Mouse (Mus musculus) heart, embryonic 13.5 days (tissue): ENCODE data around the gene Snrnp25. TPM values are rescaled to one million over a fixed set of nuclear protein-coding genes. Genes with fewer than 3 reads are reported as not detected.

Source experiments
- ATAC-seq: fragments of 200-750 bp; cut with Nextera tagmentation; 2 replicates; pipeline ENCODE4 v1.8.0; 2017; ENCODE audit warnings: moderate TSS enrichment; ENCODE audit not compliant: insufficient number of reproducible peaks, low FRiP score, low TSS enrichment; ENCODE audit errors: extremely low read depth
- H3K27ac ChIP-seq: fragments of 300-500 bp; sonication (generic); replicated peaks from 2 replicates; pipeline ENCODE4 v1.5.1; 2015; ENCODE audit warnings: moderate library complexity, mild to moderate bottlenecking, inconsistent platforms
- H3K27me3 ChIP-seq: fragments of 300-500 bp; sonication (generic); replicated peaks from 2 replicates; pipeline ENCODE4 v1.6.1; 2015; ENCODE audit warnings: mild to moderate bottlenecking, inconsistent platforms
- H3K36me3 ChIP-seq: fragments of 300-500 bp; sonication (generic); 2 replicates; pipeline ENCODE4 v1.6.1; 2015; ENCODE audit warnings: mild to moderate bottlenecking, inconsistent platforms
- H3K4me1 ChIP-seq: fragments of 300-500 bp; sonication (generic); 2 replicates; pipeline ENCODE4 v1.6.1; 2015; ENCODE audit warnings: inconsistent platforms
- H3K4me2 ChIP-seq: fragments of 300-500 bp; sonication (generic); 2 replicates; pipeline ENCODE4 v1.6.1; 2015; ENCODE audit warnings: inconsistent platforms, mild to moderate bottlenecking, moderate library complexity
- H3K4me3 ChIP-seq: fragments of 300-500 bp; sonication (generic); 2 replicates; pipeline ENCODE4 v1.5.1; 2015; ENCODE audit warnings: moderate library complexity, mild to moderate bottlenecking, inconsistent platforms
- H3K9ac ChIP-seq: fragments of 300-500 bp; sonication (generic); 2 replicates; pipeline ENCODE4 v1.6.1; 2015; ENCODE audit warnings: inconsistent platforms, mild to moderate bottlenecking, moderate library complexity
- H3K9me3 ChIP-seq: fragments of 300-500 bp; sonication (generic); 2 replicates; pipeline ENCODE4 v1.6.1; 2016; ENCODE audit warnings: inconsistent platforms
- WGBS: fragments of 180-500 bp; shearing (Covaris S2); methylation state at CpG from one replicate; pipeline ENCODE4 v1.1.7; 2015; ENCODE audit warnings: mixed read lengths; 5-methylcytosine and 5-hydroxymethylcytosine counted together
- polyA plus RNA-seq: library from polyadenylated mRNA; unstranded; fragments of >200 nt; fragmentation: Nextera tagmentation; extraction: Ambion mirVana; gene quantifications from 2 replicates; pipeline ENCODE4 v1.2.1, GENCODE M21; 2015

The Snrnp25 gene
- polyA plus RNA-seq, 1 experiment from 2014 or later, result 46.7 TPM

GRCm38 (mm10) chr11:32218501-32219050 lies 13.4 kb downstream of the Snrnp25 start:
- Histone ChIP-seq H3K4me3 (no peak overlapping the region), H3K27ac (0 out of 2 replicates have a peak overlapping the region, but pooled peaks have one; percentile 12), H3K9ac (peak overlapping the region; percentile 56), H3K36me3 (peaks cover 31% of the 10 kb centered on the region), H3K4me2 (peak overlapping the region; percentile 82), H3K9me3 (no peaks in the 10 kb centered on the region), H3K4me1 (peaks cover 57% of the 10 kb centered on the region), H3K27me3 (no peaks in the 10 kb centered on the region)
- no peak for ATAC-seq
- 63% methylated on average over 6 of the region's 6 CpGs for WGBS

- Histone ChIP-seq H3K9ac (peak overlapping the region; percentile 95), H3K9me3 (no peaks in the 10 kb centered on the region), H3K36me3 (peaks cover 24% of the 10 kb centered on the region), H3K27me3 (no peaks in the 10 kb centered on the region), H3K4me1 (peaks cover 64% of the 10 kb centered on the region), H3K4me2 (peak overlapping the region; percentile 82), H3K4me3 (peak overlapping the region; percentile 94), H3K27ac (no peak overlapping the region)
- 86% methylated on average over 10 of the region's 10 CpGs for WGBS
- ATAC-seq, result no peak
Observed at GRCm38 (mm10) chr11:32219287-32219686, 14.1 kb downstream of the Snrnp25 start.

- H3K4me1 ChIP-seq, result peaks cover 78% of the 10 kb centered on the region
- no peaks in the 10 kb centered on the region for H3K9me3 ChIP-seq
- H3K4me3 ChIP-seq, result peak overlapping the region; percentile 94
- no peak for ATAC-seq
- H3K4me2 ChIP-seq, result peak overlapping the region; percentile 82
- 30% methylated on average over 10 of the region's 10 CpGs for WGBS
- H3K9ac ChIP-seq, result peak overlapping the region; percentile 95
- H3K27ac ChIP-seq, result peak overlapping the region; percentile 91
- H3K36me3 ChIP-seq, result peaks cover 9% of the 10 kb centered on the region
- H3K27me3 ChIP-seq, result no peaks in the 10 kb centered on the region
Observed at GRCm38 (mm10) chr11:32220607-32221224, 15.5 kb downstream of the Snrnp25 start.

- no peaks in the 10 kb centered on the region for H3K9me3 ChIP-seq
- H3K4me1 ChIP-seq, result peaks cover 84% of the 10 kb centered on the region
- peak overlapping the region; percentile 95 for H3K9ac ChIP-seq
- H3K4me3 ChIP-seq, result peak overlapping the region; percentile 94
- WGBS, result 1% methylated on average over 46 of the region's 46 CpGs
- peak; percentile 28 for ATAC-seq
- no peaks in the 10 kb centered on the region for H3K27me3 ChIP-seq
- H3K36me3 ChIP-seq, result 0 out of 2 replicates have a peak, but pooled peaks cover 5% of the 10 kb centered on the region
- H3K27ac ChIP-seq, result peak overlapping the region; percentile 91
- peak overlapping the region; percentile 82 for H3K4me2 ChIP-seq
Observed at GRCm38 (mm10) chr11:32221225-32221950, 16.2 kb downstream of the Snrnp25 start.

DNA sequence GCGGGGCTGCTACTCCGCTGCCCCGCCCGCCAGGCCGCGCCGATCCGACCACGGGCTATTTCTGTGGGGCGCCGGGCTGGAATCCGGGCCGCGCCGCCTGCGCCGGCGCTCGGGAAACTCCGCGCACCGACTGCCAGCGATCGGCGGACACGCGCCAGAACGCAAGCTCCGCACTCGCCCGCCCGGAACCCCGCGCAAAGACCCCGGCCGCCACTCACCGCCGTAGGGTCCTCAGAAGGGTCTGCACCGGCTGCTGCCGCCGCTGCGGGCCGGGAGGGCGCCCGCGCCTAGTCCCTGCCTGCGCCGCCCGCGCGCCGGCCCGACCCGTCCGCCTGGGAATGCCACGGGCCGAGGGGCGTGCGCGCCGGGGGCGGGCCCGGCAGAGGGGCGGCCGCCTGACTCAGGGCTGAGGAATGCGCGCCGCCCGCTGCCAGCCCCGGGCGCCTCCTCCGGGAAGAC lies 16.8 kb downstream of the Snrnp25 start, which contains the start of gene Rhbdf1:
TSS of gene Rhbdf1 (minus strand) at position 350 of the 459 bp plus-strand sequence.
- H3K9ac ChIP-seq, result peak within 1 kb of the TSS; percentile 95
- 0 out of 2 replicates have a peak, but pooled peaks cover 5% of the 10 kb centered on the region for H3K36me3 ChIP-seq
- no peaks in the 10 kb centered on the region for H3K27me3 ChIP-seq
- WGBS, result 1% methylated on average over 41 of the region's 72 CpGs
- ATAC-seq, result no peak
- H3K9me3 ChIP-seq, result no peaks in the 10 kb centered on the region
- H3K4me3 ChIP-seq, result peak within 1 kb of the TSS; percentile 94
- H3K4me1 ChIP-seq, result peaks cover 87% of the 10 kb centered on the region
- H3K27ac ChIP-seq, result peak within 1 kb of the TSS; percentile 91
- H3K4me2 ChIP-seq, result peak within 1 kb of the TSS; percentile 82

- H3K4me2 ChIP-seq, result peak overlapping the region; percentile 82
- H3K36me3 ChIP-seq, result 0 out of 2 replicates have a peak, but pooled peaks cover 5% of the 10 kb centered on the region
- peak overlapping the region; percentile 91 for H3K27ac ChIP-seq
- peaks cover 87% of the 10 kb centered on the region for H3K4me1 ChIP-seq
- WGBS, result 11% methylated on average over 21 of the region's 21 CpGs
- H3K4me3 ChIP-seq, result peak overlapping the region; percentile 94
- peak overlapping the region; percentile 95 for H3K9ac ChIP-seq
- ATAC-seq, result no peak
- H3K27me3 ChIP-seq, result no peaks in the 10 kb centered on the region
- H3K9me3 ChIP-seq, result no peaks in the 10 kb centered on the region
Observed at GRCm38 (mm10) chr11:32222570-32223194, 17.5 kb downstream of the Snrnp25 start.

DNA sequence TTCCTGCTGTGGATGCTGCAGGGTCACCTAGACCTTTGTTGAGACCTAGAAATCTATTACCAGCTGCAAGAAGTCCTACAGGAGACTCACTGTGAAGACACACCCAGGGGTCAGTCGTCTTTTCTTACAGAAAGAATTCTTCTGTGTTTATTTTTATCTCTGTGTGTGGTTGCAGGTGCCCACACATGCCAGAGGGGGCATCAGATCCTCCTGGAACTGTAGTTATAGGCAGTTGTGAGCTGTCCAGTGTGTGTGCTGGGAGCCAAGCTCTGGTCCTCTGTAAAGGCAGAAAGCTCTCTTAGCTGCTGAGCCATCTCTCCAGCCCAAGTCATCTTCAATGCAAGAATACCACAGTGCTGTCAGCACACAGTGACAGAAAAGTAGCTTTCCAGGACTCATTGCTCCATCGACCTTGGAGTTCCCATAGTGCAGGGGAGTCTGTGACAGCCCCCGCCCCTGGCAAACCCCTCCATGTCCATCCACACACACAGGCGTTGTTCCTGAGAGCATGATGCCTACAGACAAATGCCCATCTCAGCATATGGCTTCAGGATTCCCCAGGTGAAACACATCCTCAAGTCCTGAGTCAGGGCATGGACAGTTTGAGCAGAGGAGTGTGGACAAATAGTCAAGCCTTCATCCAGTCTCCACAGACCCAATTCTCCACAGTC lies 18.2 kb downstream of the Snrnp25 start:
- H3K4me2 ChIP-seq, result peak overlapping the region; percentile 82
- 62% methylated on average over 4 of the region's 4 CpGs for WGBS

GRCm38 (mm10) chr11:32224468-32225139 lies 19.4 kb downstream of the Snrnp25 start:
- peak overlapping the region; percentile 58; the same call in 1 of the 2 replicates for H3K9ac ChIP-seq
- WGBS, result 16% methylated on average over 4 of the region's 4 CpGs
- no peak overlapping the region for H3K4me3 ChIP-seq
- H3K4me1 ChIP-seq, result peaks cover 71% of the 10 kb centered on the region
- no peaks in the 10 kb centered on the region for H3K27me3 ChIP-seq
- no peaks in the 10 kb centered on the region for H3K9me3 ChIP-seq
- ATAC-seq, result peak; percentile 17; the same call in 1 of the 2 replicates
- peak overlapping the region; percentile 82 for H3K4me2 ChIP-seq
- peaks cover 16% of the 10 kb centered on the region for H3K36me3 ChIP-seq
- peak overlapping the region; percentile 88 for H3K27ac ChIP-seq

More for the DNA sequence above, 18.2 kb downstream of the Snrnp25 start:
- peak overlapping the region; percentile 94; the same call in 1 of the 2 replicates for H3K4me3 ChIP-seq
- ATAC-seq, result no peak
- H3K36me3 ChIP-seq, result peaks cover 9% of the 10 kb centered on the region
- H3K27ac ChIP-seq, result peak overlapping the region; percentile 91; the same call in 1 of the 2 replicates
- H3K4me1 ChIP-seq, result peaks cover 83% of the 10 kb centered on the region
- no peaks in the 10 kb centered on the region for H3K9me3 ChIP-seq
- H3K27me3 ChIP-seq, result no peaks in the 10 kb centered on the region
- no peak overlapping the region for H3K9ac ChIP-seq

GRCm38 (mm10) chr11:32225222-32226104 lies 20.2 kb downstream of the Snrnp25 start:
- H3K9me3 ChIP-seq, result no peaks in the 10 kb centered on the region
- no peaks in the 10 kb centered on the region for H3K27me3 ChIP-seq
- WGBS, result 49% methylated on average over 7 of the region's 7 CpGs
- H3K27ac ChIP-seq, result peak overlapping the region; percentile 88
- ATAC-seq, result no peak
- peak overlapping the region; percentile 82 for H3K4me2 ChIP-seq
- peak overlapping the region; percentile 58 for H3K9ac ChIP-seq
- H3K36me3 ChIP-seq, result peaks cover 24% of the 10 kb centered on the region
- peak overlapping the region; percentile 83; the same call in 1 of the 2 replicates for H3K4me3 ChIP-seq
- H3K4me1 ChIP-seq, result peaks cover 63% of the 10 kb centered on the region
